In the genomic region with DNA sequence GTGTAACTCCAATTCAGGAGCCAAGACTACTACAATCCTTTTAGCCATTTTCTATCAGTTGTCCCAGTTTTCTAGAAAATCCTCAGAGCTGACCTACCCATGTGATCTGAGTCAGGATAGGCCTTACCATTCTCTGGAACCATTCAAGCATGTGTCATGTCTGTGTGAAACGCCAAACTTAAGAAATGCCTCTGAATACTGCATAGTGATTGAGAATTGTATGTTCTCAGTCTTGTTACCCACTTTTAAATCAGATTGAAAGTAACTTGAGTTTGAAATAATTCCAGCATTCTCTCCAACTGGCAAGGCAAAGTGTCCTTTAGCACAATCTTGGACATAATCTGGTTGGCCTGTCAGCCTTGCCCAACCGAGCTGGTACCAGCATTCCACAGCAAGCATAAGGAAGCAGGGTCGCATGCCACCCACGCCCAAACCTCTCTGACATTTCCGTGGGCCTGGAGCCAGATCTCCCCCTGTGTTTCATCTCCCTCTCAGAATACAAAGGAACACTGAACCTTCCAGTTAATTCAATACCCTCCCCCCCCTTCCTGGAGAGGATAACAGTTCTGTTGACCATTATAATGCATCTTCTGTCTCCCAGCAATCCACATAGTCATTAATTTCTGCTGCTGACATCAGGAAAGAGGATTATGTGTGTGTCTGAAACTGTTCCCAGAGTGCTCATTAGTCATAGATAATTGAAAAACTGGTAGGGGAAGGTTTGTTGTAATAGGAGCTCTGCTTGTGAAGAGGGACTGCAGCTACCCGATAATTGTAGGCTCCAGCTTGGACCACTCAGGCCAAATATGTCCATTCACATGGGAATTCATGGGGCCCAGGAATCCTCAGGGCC, we compare ENCODE assay signal across 8 mouse cellular contexts.
A peak's percentile ranks its signal among the peaks of the same experiment; 100 is the strongest.
DNase-seq lines count a peak whose midpoint lies in the region; ATAC-seq lines count a peak whose summit lies in the region.

No protein-coding gene starts in this region.

- no peaks in the 10 kb centered on the region for H3K9me3 ChIP-seq in hindbrain, embryonic 14.5 days (ENCODE audit: control insufficient read depth, low read length)
- H3K9me3 ChIP-seq in lung, embryonic 15.5 days, result no peaks in the 10 kb centered on the region
- no peaks in the 10 kb centered on the region for H3K9me3 ChIP-seq in stomach, embryonic 15.5 days

- ATAC-seq in hindbrain, embryonic 14.5 days (ENCODE audit: low FRiP score), result peak; percentile 82
- ATAC-seq in lung, embryonic 15.5 days (ENCODE audit: borderline replicate concordance, extremely low read depth, low FRiP score, low TSS enrichment), result peak; percentile 46; the same call in 1 of the 2 replicates
- peak; percentile 57 for ATAC-seq in stomach, embryonic 15.5 days (ENCODE audit: insufficient read depth, low FRiP score, low read depth)

- no peaks in the 10 kb centered on the region for H3K36me3 ChIP-seq in hindbrain, embryonic 14.5 days (replicated peaks; ENCODE audit: control insufficient read depth, insufficient read depth)
- no peaks in the 10 kb centered on the region for H3K36me3 ChIP-seq in lung, embryonic 15.5 days
- H3K36me3 ChIP-seq in stomach, embryonic 15.5 days, result no peaks in the 10 kb centered on the region

- no peaks in the 10 kb centered on the region for H3K27me3 ChIP-seq in hindbrain, embryonic 14.5 days (ENCODE audit: control insufficient read depth, insufficient read depth, low read length)
- H3K27me3 ChIP-seq in lung, embryonic 15.5 days, result no peaks in the 10 kb centered on the region
- H3K27me3 ChIP-seq in stomach, embryonic 15.5 days (replicated peaks), result no peaks in the 10 kb centered on the region

- 20% methylated on average over 6 of the region's 6 CpGs for WGBS in hindbrain, embryonic 14.5 days
- WGBS in lung, embryonic 15.5 days, result 22% methylated on average over 6 of the region's 6 CpGs
- WGBS in stomach, embryonic 15.5 days, result 21% methylated on average over 6 of the region's 6 CpGs

- no peak overlapping the region for H3K9ac ChIP-seq in hindbrain, embryonic 14.5 days
- no peak overlapping the region for H3K9ac ChIP-seq in lung, embryonic 15.5 days
- no peak overlapping the region for H3K9ac ChIP-seq in stomach, embryonic 15.5 days

- H3K4me3 ChIP-seq in hindbrain, embryonic 14.5 days (replicated peaks; ENCODE audit: low read length), result no peak overlapping the region
- no peak overlapping the region for H3K4me3 ChIP-seq in lung, embryonic 15.5 days
- H3K4me3 ChIP-seq in stomach, embryonic 15.5 days (replicated peaks), result no peak overlapping the region

- H3K27ac ChIP-seq in hindbrain, embryonic 14.5 days, result peak overlapping the region; percentile 55
- H3K27ac ChIP-seq in lung, embryonic 15.5 days, result peak overlapping the region; percentile 55
- peak overlapping the region; percentile 49 for H3K27ac ChIP-seq in stomach, embryonic 15.5 days

- peaks cover 20% of the 10 kb centered on the region for H3K4me1 ChIP-seq in hindbrain, embryonic 14.5 days (replicated peaks; ENCODE audit: control insufficient read depth, insufficient read depth, low read length)
- peaks cover 25% of the 10 kb centered on the region for H3K4me1 ChIP-seq in lung, embryonic 15.5 days
- peaks cover 12% of the 10 kb centered on the region for H3K4me1 ChIP-seq in stomach, embryonic 15.5 days

- no peak overlapping the region for H3K4me2 ChIP-seq in hindbrain, embryonic 14.5 days (replicated peaks)
- H3K4me2 ChIP-seq in lung, embryonic 15.5 days, result no peak overlapping the region
- H3K4me2 ChIP-seq in stomach, embryonic 15.5 days, result no peak overlapping the region

- DNase-seq in left cerebral cortex, postnatal 4 days, result peak; percentile 48
- no peak for DNase-seq in left cerebral cortex, adult 9 months (ENCODE audit: low spot score in 2 of 2)
- peak; percentile 65 for DNase-seq in embryo, embryonic 11 days
- peak; percentile 36 for DNase-seq in hindbrain, embryonic 14.5 days (ENCODE audit: low spot score)
- DNase-seq in thymus, postnatal 10 days (ENCODE audit: low spot score in 2 of 2), result no peak
- no peak for DNase-seq in spleen, adult 12 weeks (ENCODE audit: low spot score)

- intact Hi-C loops in left cerebral cortex, postnatal 4 days (cut with DNase I), result no loop called here

Comparison
In these comparisons a context has a peak if more than half of its experiments do, and no peak if none do; other contexts are left out.
1. DNase-seq: peak in left cerebral cortex, postnatal 4 days (single experiment), embryo, embryonic 11 days (single experiment) and hindbrain, embryonic 14.5 days (single experiment); none in left cerebral cortex, adult 9 months (0 of 2), thymus, postnatal 10 days (0 of 2) and spleen, adult 12 weeks (single experiment).
2. Peak in every context shown above with its lines, with median percentiles within 50 percentile points of each other: ATAC-seq and H3K27ac ChIP-seq.